11 mouse cellular contexts compared by ENCODE assay signal in genomic region chr13:58542601-58543041, GRCm38 (mm10).
A peak's percentile ranks its signal among the peaks of the same experiment; 100 is the strongest.
DNase-seq lines count a peak whose midpoint lies in the region; ATAC-seq and TF ChIP-seq lines count a peak whose summit lies in the region.
"Had no signal": no experiment of that assay in that cellular context is flagged by ENCODE, and none has a peak within 500 bp of the region (broad histone marks: within the 10 kb centered on the region; RNA-seq: fewer than 3 reads in every experiment).

No protein-coding gene starts in this region.

- WGBS in midbrain, postnatal 0 days = 89% methylated on average over 10 of the region's 10 CpGs
- WGBS in midbrain, embryonic 13.5 days = 87% methylated on average over 10 of the region's 10 CpGs
- 21% methylated on average over 10 of the region's 10 CpGs for WGBS in liver, embryonic 15.5 days (ENCODE audit: insufficient replicate concordance)
- 90% methylated on average over 10 of the region's 10 CpGs for WGBS in forebrain, embryonic 13.5 days

- no peaks in the 10 kb centered on the region for H3K27me3 ChIP-seq in midbrain, postnatal 0 days (ENCODE audit: insufficient read depth, low read length)
- 0 out of 2 replicates have a peak, but pooled peaks cover 2% of the 10 kb centered on the region for H3K27me3 ChIP-seq in midbrain, embryonic 13.5 days
- H3K27me3 ChIP-seq in liver, embryonic 15.5 days = peaks cover 10% of the 10 kb centered on the region
- H3K27me3 ChIP-seq in forebrain, embryonic 13.5 days = no peaks in the 10 kb centered on the region
- H3K27me3 ChIP-seq: hindbrain, embryonic 15.5 days; intestine, embryonic 15.5 days; limb, embryonic 15.5 days had no signal

- no peaks in the 10 kb centered on the region; the same call in 1 of the 2 replicates for H3K4me1 ChIP-seq in midbrain, postnatal 0 days (ENCODE audit: insufficient read depth, low read length)
- peaks cover 32% of the 10 kb centered on the region for H3K4me1 ChIP-seq in midbrain, embryonic 13.5 days (replicated peaks)
- peaks cover 53% of the 10 kb centered on the region for H3K4me1 ChIP-seq in liver, embryonic 15.5 days (replicated peaks)
- H3K4me1 ChIP-seq in forebrain, embryonic 13.5 days = peaks cover 28% of the 10 kb centered on the region

- no peak for ATAC-seq in midbrain, postnatal 0 days (ENCODE audit: low FRiP score)
- ATAC-seq in midbrain, embryonic 13.5 days = no peak
- peak; percentile 20; the same call in 1 of the 2 replicates for ATAC-seq in erythroid progenitor cell, adult 5-6 weeks (replicated peaks; ENCODE audit: low FRiP score, poor library complexity, severe bottlenecking)
- peak; percentile 81 for ATAC-seq in liver, embryonic 15.5 days (ENCODE audit: insufficient read depth)
- no peak for ATAC-seq in forebrain, embryonic 13.5 days

- no peak overlapping the region for H3K4me3 ChIP-seq in midbrain, postnatal 0 days (ENCODE audit: low read depth, low read length)
- no peak overlapping the region for H3K4me3 ChIP-seq in midbrain, embryonic 13.5 days (replicated peaks)
- peak overlapping the region; percentile 33 for H3K4me3 ChIP-seq in liver, embryonic 15.5 days (replicated peaks)
- no peak overlapping the region for H3K4me3 ChIP-seq in forebrain, embryonic 13.5 days
- H3K4me3 ChIP-seq: hindbrain, embryonic 15.5 days; intestine, embryonic 15.5 days; limb, embryonic 15.5 days; myocyte had no signal

- no peak overlapping the region for H3K4me2 ChIP-seq in midbrain, postnatal 0 days (ENCODE audit: low read depth, low read length, poor library complexity, severe bottlenecking)
- H3K4me2 ChIP-seq in midbrain, embryonic 13.5 days (replicated peaks) = no peak overlapping the region
- peak overlapping the region; percentile 65 for H3K4me2 ChIP-seq in liver, embryonic 15.5 days
- no peak overlapping the region for H3K4me2 ChIP-seq in forebrain, embryonic 13.5 days
- H3K4me2 ChIP-seq: hindbrain, embryonic 15.5 days; intestine, embryonic 15.5 days; limb, embryonic 15.5 days had no signal

- no peak overlapping the region for H3K9ac ChIP-seq in midbrain, postnatal 0 days (replicated peaks; ENCODE audit: low read length, poor library complexity, severe bottlenecking)
- H3K9ac ChIP-seq in midbrain, embryonic 13.5 days (replicated peaks) = no peak overlapping the region
- H3K9ac ChIP-seq in liver, embryonic 15.5 days = peak overlapping the region; percentile 26
- H3K9ac ChIP-seq in forebrain, embryonic 13.5 days = no peak overlapping the region
- H3K9ac ChIP-seq: hindbrain, embryonic 15.5 days; intestine, embryonic 15.5 days; limb, embryonic 15.5 days had no signal

- no peaks in the 10 kb centered on the region for H3K36me3 ChIP-seq in midbrain, postnatal 0 days (ENCODE audit: insufficient read depth, low read length)
- H3K36me3 ChIP-seq in midbrain, embryonic 13.5 days = no peaks in the 10 kb centered on the region
- H3K36me3 ChIP-seq in liver, embryonic 15.5 days (replicated peaks) = no peaks in the 10 kb centered on the region
- H3K36me3 ChIP-seq in forebrain, embryonic 13.5 days (ENCODE audit: poor library complexity, severe bottlenecking) = no peaks in the 10 kb centered on the region
- H3K36me3 ChIP-seq: hindbrain, embryonic 15.5 days; intestine, embryonic 15.5 days; limb, embryonic 15.5 days had no signal

- no peaks in the 10 kb centered on the region for H3K9me3 ChIP-seq in midbrain, postnatal 0 days (ENCODE audit: low read length)
- no peaks in the 10 kb centered on the region for H3K9me3 ChIP-seq in midbrain, embryonic 13.5 days
- no peaks in the 10 kb centered on the region for H3K9me3 ChIP-seq in liver, embryonic 15.5 days (replicated peaks)
- H3K9me3 ChIP-seq in forebrain, embryonic 13.5 days (replicated peaks) = no peaks in the 10 kb centered on the region
- H3K9me3 ChIP-seq: hindbrain, embryonic 15.5 days; intestine, embryonic 15.5 days; limb, embryonic 15.5 days had no signal

- H3K27ac ChIP-seq in midbrain, postnatal 0 days (ENCODE audit: low read depth, low read length) = peak overlapping the region; percentile 69; the same call in 1 of the 2 replicates
- no peak overlapping the region for H3K27ac ChIP-seq in midbrain, embryonic 13.5 days
- H3K27ac ChIP-seq in liver, embryonic 15.5 days (replicated peaks) = peak overlapping the region; percentile 87
- no peak overlapping the region for H3K27ac ChIP-seq in forebrain, embryonic 13.5 days
- H3K27ac ChIP-seq: hindbrain, embryonic 15.5 days; intestine, embryonic 15.5 days; limb, embryonic 15.5 days had no signal

- TF ChIP-seq CTCF in midbrain, postnatal 0 days (IDR thresholded peaks at IDR 0.05) = no peak

- intact Hi-C loops in gastrocnemius, postnatal 14 days (cut with DNase I; ENCODE audit: low total_unique reads) = loop anchor here (2.0 kb wide), 1 partner anchor 254 kb away; no protein-coding TSS in a partner anchor

- no peak for DNase-seq in midbrain, postnatal 0 days (ENCODE audit: low spot score)
- DNase-seq in kidney, adult 18-20 months = no peak
- no peak for DNase-seq in gastrocnemius, postnatal 14 days

Comparison
In these comparisons a context has a peak if more than half of its experiments do, and no peak if none do; other contexts are left out.
1. H3K27ac ChIP-seq: peak in midbrain, postnatal 0 days (single experiment) and liver, embryonic 15.5 days (single experiment); none in midbrain, embryonic 13.5 days (single experiment) and forebrain, embryonic 13.5 days (single experiment).
2. ATAC-seq: peak in erythroid progenitor cell, adult 5-6 weeks (single experiment) and liver, embryonic 15.5 days (single experiment); none in midbrain, postnatal 0 days (single experiment), midbrain, embryonic 13.5 days (single experiment) and forebrain, embryonic 13.5 days (single experiment).